Mouse (Mus musculus): Measurements from ENCODE around the gene Tmbim6. TPM values are rescaled to one million over a fixed set of nuclear protein-coding genes. Genes with fewer than 3 reads are reported as not detected.

The Tmbim6 gene
- polyA plus RNA-seq, 1 experiment, result 479 TPM

DNA sequence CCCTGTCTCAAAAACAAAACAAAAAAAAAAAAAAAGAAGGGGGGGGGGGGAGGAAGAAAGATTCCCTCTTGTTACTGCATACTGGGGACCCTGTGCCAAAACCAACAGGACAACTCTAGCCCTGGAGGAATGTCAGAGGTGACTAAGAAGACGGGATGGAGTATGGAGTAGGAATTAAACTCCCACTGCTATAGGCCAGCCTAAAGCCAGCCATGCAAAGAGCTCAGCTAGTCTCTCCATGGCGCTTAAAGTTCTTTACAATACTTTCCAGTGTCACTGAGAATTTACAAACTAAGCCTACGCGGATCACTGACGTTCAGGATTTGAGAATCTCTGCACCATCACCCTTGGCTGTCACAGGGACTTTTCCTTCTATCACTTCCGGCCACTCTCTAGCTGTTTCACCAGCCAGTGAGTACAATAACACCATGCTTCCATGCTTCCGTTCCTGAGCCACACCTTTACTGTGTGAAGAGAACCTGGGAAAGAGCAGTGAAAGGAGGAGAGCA, 28.6 kb upstream of the Tmbim6 start:
- H3K4me1 ChIP-seq (ENCODE audit: control insufficient read depth, insufficient read depth, low read length), result peaks cover 23% of the 10 kb centered on the region
- H3K4me3 ChIP-seq (ENCODE audit: insufficient read depth, low read length), result no peak overlapping the region
- H3K27ac ChIP-seq (ENCODE audit: insufficient read depth, low read length), result peak overlapping the region; percentile 85
- TF ChIP-seq POLR2A (IDR thresholded peaks at IDR 0.05; ENCODE audit: low read depth, low read length) (no peak), CTCF (IDR thresholded peaks at IDR 0.05; ENCODE audit: borderline replicate concordance, insufficient read depth, low read length) (no peak)

DNA sequence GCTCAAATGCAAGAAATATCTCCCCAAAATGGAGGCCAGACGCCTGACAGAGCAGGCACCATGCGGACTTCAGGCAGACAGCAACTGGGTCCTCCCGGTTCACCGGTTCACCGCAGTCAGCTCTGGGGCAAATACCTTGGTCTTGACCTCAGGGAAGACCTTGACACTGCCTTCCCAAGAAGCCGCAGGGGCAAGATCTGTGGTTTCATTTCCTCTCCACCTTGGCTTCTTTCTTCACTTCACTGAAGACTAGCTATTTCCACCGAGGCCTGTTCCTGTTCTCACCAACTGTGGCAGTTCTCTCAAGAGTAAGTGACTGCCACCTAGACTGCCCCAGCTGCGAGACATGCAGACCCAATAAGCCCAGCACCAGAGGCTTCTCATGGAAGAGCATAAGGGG, 27.8 kb upstream of the Tmbim6 start:
- no peak for TF ChIP-seq CTCF (IDR thresholded peaks at IDR 0.05; ENCODE audit: borderline replicate concordance, insufficient read depth, low read length)
- Histone ChIP-seq H3K4me1 (ENCODE audit: control insufficient read depth, insufficient read depth, low read length) (peaks cover 18% of the 10 kb centered on the region), H3K27ac (ENCODE audit: insufficient read depth, low read length) (peak overlapping the region; percentile 75)

DNA sequence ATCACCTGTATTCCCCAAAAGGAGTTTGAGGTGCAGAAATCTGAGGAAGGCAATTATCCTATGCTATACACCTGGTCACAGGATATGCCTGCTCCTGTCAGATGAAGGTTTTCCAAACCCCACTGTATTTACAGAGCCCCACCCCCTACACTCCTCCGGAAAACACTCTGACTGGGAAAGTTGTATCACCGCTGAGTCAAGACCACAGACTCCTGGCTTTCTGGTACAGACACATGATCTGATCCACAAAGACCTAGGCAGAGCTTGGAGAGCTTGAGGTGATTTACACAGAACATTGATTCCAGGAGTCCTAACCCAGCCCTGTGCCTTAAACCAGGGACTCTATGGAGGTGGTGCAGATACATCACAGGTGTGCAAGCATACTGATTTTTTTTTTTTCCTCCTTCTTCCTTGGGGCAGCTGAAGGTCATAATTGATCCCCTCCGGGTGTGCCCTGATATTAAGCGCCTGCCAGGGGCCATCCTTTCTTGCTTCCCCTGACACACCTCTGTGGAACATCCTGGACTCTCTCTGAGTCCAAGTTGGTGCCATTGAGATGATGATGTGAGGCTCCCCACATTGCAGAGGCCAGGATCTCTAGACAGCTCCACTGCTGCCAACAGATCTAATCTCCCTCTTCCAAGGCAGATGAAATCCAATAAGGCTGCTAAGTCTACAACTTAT, 24.0 kb upstream of the Tmbim6 start:
- H3K4me1 ChIP-seq (ENCODE audit: control insufficient read depth, insufficient read depth, low read length), result peaks cover 16% of the 10 kb centered on the region
- H3K27ac ChIP-seq (ENCODE audit: insufficient read depth, low read length), result peak overlapping the region; percentile 76
- H3K4me3 ChIP-seq (ENCODE audit: insufficient read depth, low read length), result peak overlapping the region; percentile 97
- TF ChIP-seq POLR2A (IDR thresholded peaks at IDR 0.05; ENCODE audit: low read depth, low read length), result no peak; the same call in 1 of the 2 replicates
- no peak for TF ChIP-seq CTCF (IDR thresholded peaks at IDR 0.05; ENCODE audit: borderline replicate concordance, insufficient read depth, low read length)

More for the DNA sequence above, 27.8 kb upstream of the Tmbim6 start:
- H3K4me3 ChIP-seq (ENCODE audit: insufficient read depth, low read length), result no peak overlapping the region

DNA sequence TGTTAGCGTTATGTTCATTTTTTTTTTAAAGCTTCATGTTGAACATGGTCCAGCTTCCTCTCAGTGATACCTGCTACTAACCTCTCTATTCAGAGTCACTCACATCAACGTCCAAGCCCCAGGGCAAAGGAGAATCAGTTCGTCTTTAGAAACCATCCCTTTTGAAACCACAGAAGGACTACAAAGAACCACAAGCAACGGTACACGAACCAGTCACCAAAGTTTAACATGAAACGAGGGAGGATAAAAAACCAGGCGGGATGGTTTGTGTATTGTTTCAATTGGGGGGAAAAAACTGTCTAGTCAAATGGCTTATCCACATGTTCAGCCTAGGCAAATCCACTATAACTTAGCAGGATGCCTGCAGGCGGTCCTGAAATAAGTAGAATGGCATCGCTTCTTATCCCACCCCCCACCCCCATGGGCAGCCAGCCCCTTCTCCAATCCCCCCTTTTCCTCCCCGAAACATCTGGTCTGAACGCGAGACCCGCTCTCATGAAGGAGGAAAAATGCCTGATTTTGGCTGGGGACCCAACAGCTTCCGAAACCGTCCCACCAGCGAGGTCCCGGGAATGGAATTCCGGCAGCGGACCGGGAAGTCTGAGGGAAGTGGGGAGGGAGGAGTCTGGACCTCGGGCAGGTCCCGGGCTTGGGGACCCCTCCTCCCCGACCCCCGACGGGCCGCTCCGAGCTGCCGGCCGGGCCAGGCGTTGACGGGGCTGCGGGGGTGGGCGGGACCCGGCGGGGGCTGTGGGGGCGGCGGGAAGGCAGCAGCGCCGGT, 23.1 kb upstream of the Tmbim6 start:
- TF ChIP-seq CTCF (IDR thresholded peaks at IDR 0.05; ENCODE audit: borderline replicate concordance, insufficient read depth, low read length), result no peak
- 0 out of 2 replicates have a peak, but pooled peaks have one; percentile 16 for TF ChIP-seq POLR2A (IDR thresholded peaks at IDR 0.05; ENCODE audit: low read depth, low read length)
- H3K27ac ChIP-seq (ENCODE audit: insufficient read depth, low read length), result peak overlapping the region; percentile 76
- peak overlapping the region; percentile 97 for H3K4me3 ChIP-seq (ENCODE audit: insufficient read depth, low read length)

DNA sequence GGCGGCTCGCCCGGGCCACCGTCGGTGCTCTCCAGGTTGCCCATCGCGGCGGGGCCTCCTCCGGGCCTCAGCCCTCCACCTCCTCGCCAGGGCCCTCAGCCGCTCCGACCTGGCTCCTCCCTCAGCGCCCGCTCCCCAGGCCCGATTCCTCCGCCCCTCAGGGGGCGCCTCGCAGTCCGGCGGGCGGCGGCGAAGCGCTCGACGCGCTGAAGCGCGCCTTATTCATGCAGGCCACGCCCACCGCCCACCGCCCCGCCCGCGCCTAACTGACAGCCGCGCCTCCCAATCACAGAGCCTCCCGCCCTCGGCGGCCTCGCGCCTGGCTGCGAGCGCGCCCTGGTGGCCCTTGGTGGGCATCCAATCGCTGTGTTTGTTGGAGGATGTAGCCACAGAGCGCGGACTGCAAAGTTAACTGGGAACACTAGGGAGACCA, 22.4 kb upstream of the Tmbim6 start, which contains the start of gene Fmnl3:
Fmnl3 (minus strand) TSS at position 224 of the 433 bp plus-strand sequence.
- Histone ChIP-seq H3K4me3 (ENCODE audit: insufficient read depth, low read length) (peak within 1 kb of the TSS; percentile 97), H3K4me1 (ENCODE audit: control insufficient read depth, insufficient read depth, low read length) (peaks cover 6% of the 10 kb centered on the region), H3K27ac (ENCODE audit: insufficient read depth, low read length) (peak within 1 kb of the TSS; percentile 76)
- TF ChIP-seq CTCF (IDR thresholded peaks at IDR 0.05; ENCODE audit: borderline replicate concordance, insufficient read depth, low read length), result peak; percentile 77
- peak; percentile 76 for TF ChIP-seq POLR2A (IDR thresholded peaks at IDR 0.05; ENCODE audit: low read depth, low read length)

More for the DNA sequence above, 23.1 kb upstream of the Tmbim6 start:
- H3K4me1 ChIP-seq (ENCODE audit: control insufficient read depth, insufficient read depth, low read length), result peaks cover 11% of the 10 kb centered on the region

DNA sequence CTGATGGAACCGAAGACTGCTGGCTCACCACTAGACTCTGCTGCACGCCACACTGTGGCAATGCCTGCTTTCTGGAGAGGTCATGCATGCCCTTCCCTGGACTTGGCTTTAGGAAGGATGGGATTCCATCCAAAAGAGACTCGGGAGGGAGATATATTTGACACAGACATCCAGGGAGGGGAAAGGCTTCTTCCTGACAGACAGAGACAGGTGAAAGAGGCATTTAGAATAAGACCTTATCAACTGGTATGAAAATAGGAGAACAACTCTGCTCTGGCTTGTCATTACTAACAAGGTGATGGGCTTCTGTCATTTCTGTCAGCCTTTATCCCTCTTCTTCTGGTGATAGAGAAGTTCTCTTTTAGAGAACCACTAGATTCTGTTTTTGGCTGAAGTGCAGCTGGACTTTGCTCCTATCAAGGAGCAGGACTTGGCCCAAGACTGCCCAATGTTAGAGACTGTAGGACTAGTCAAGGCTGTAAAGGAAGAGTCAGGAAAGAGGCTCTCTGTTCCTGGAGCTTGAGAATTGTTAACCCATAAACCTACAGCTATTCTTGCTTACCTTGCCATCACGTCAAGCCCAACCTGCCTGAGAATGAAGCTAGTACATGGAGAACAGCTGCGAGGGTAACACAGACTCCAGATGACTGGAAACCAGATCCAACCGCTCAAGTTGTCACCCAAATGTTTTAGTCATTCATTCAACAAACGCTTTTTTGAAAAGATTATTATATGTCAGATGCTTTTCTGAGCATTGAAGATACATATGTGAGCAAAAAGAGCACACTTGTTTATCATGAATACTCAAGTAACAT, 20.9 kb upstream of the Tmbim6 start:
- no peak for TF ChIP-seq CTCF (IDR thresholded peaks at IDR 0.05; ENCODE audit: borderline replicate concordance, insufficient read depth, low read length)
- TF ChIP-seq POLR2A (IDR thresholded peaks at IDR 0.05; ENCODE audit: low read depth, low read length), result no peak
- Histone ChIP-seq H3K4me3 (ENCODE audit: insufficient read depth, low read length) (no peak overlapping the region), H3K4me1 (ENCODE audit: control insufficient read depth, insufficient read depth, low read length) (peaks cover 6% of the 10 kb centered on the region), H3K27ac (ENCODE audit: insufficient read depth, low read length) (no peak overlapping the region)

DNA sequence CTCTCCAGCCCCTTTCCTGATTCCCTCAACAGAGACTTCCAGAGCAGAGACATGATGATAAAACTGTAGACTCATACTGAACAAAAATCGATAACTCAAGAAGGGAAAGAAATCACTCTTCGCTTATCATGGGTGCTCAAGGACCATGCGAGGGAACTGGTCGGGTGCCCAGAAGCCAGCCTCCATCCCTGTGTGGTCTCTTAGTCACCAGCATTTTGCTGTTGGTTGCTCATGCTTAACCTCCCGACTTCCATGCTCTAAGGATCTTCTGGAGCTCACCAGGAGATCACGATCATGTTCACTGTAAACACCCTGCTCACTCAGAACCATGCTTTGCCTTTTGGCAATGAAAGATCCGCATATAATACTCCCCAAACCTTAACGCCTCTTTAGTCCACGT, 19.9 kb upstream of the Tmbim6 start:
- TF ChIP-seq CTCF (IDR thresholded peaks at IDR 0.05; ENCODE audit: borderline replicate concordance, insufficient read depth, low read length), result no peak
- TF ChIP-seq POLR2A (IDR thresholded peaks at IDR 0.05; ENCODE audit: low read depth, low read length), result no peak

DNA sequence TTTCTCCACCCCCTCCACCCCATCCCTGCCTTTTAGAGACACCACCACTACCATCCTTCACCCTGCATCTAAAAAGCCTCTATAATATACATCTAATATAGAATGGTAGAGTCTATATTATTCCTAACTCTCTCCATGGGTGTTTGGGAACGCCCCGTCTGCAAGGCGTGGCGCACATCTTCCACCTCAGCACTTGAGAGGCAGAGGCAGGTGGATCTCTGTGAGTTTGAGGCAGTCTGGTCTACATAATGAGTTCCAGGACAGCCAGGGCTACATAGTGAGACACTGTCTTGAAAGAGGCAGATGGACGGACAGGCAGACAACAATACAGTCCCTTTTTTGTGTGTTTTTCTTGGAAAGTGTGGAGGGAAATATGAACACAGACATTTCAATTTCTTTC, 17.6 kb upstream of the Tmbim6 start:
- Histone ChIP-seq H3K4me3 (ENCODE audit: insufficient read depth, low read length) (no peak overlapping the region), H3K4me1 (ENCODE audit: control insufficient read depth, insufficient read depth, low read length) (no peaks in the 10 kb centered on the region), H3K27ac (ENCODE audit: insufficient read depth, low read length) (no peak overlapping the region)
- TF ChIP-seq CTCF (IDR thresholded peaks at IDR 0.05; ENCODE audit: borderline replicate concordance, insufficient read depth, low read length), result no peak
- TF ChIP-seq POLR2A (IDR thresholded peaks at IDR 0.05; ENCODE audit: low read depth, low read length), result no peak

More for the DNA sequence above, 19.9 kb upstream of the Tmbim6 start:
- H3K4me3 ChIP-seq (ENCODE audit: insufficient read depth, low read length), result no peak overlapping the region
- H3K27ac ChIP-seq (ENCODE audit: insufficient read depth, low read length), result no peak overlapping the region
- H3K4me1 ChIP-seq (ENCODE audit: control insufficient read depth, insufficient read depth, low read length), result peaks cover 6% of the 10 kb centered on the region

DNA sequence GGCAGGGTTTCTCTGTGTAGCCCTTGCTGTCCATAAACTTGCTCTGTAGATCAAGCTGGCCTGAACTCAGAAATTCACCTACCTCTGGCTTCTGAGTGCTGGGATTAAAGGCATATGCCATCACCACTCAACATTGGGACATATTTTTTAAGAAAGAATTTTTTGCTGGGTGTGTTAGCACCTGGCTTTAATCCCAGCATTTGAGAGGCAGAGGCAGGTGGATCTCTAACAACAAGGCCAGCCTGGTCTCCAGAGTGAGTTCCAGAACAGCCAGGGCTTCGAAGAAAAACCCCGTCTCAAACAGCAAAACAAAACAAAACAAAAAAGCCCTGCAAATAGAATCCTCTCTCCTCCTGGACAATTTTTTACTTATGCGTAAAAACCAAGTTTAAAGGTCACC, 17.1 kb upstream of the Tmbim6 start:
- no peak for TF ChIP-seq CTCF (IDR thresholded peaks at IDR 0.05; ENCODE audit: borderline replicate concordance, insufficient read depth, low read length)
- TF ChIP-seq POLR2A (IDR thresholded peaks at IDR 0.05; ENCODE audit: low read depth, low read length), result no peak
- Histone ChIP-seq H3K4me3 (ENCODE audit: insufficient read depth, low read length) (no peak overlapping the region), H3K4me1 (ENCODE audit: control insufficient read depth, insufficient read depth, low read length) (no peaks in the 10 kb centered on the region), H3K27ac (ENCODE audit: insufficient read depth, low read length) (no peak overlapping the region)

Data from embryonic fibroblast, embryonic 13.5 days (primary cell).